Mouse (Mus musculus): ENCODE results near the gene Dhrs3.

The Dhrs3 gene

GRCm38 (mm10) chr4:144896321-144896720, 3.7 kb downstream of the Dhrs3 start:
- no peak for DNase-seq (ENCODE audit: low read depth in 2 of 2, low spot score in 2 of 2)

- no peak for DNase-seq (ENCODE audit: low read depth in 2 of 2, low spot score in 2 of 2)
Measured at GRCm38 (mm10) chr4:144898036-144898649, 5.5 kb downstream of the Dhrs3 start.

- no peak for DNase-seq (ENCODE audit: low read depth in 2 of 2, low spot score in 2 of 2)
Measured at GRCm38 (mm10) chr4:144898737-144899136, 6.1 kb downstream of the Dhrs3 start.

GRCm38 (mm10) chr4:144901561-144902111, 9.0 kb downstream of the Dhrs3 start:
- no peak for DNase-seq (ENCODE audit: low read depth in 2 of 2, low spot score in 2 of 2)

GRCm38 (mm10) chr4:144903088-144903487, 10.5 kb downstream of the Dhrs3 start:
- no peak for DNase-seq (ENCODE audit: low read depth in 2 of 2, low spot score in 2 of 2)

GRCm38 (mm10) chr4:144903932-144904331, 11.3 kb downstream of the Dhrs3 start:
- DNase-seq (ENCODE audit: low read depth in 2 of 2, low spot score in 2 of 2), result no peak

GRCm38 (mm10) chr4:144905128-144905527, 12.5 kb downstream of the Dhrs3 start:
- no peak for DNase-seq (ENCODE audit: low read depth in 2 of 2, low spot score in 2 of 2)

GRCm38 (mm10) chr4:144906001-144906889, 13.6 kb downstream of the Dhrs3 start:
- DNase-seq (ENCODE audit: low read depth in 2 of 2, low spot score in 2 of 2), result no peak

GRCm38 (mm10) chr4:144906978-144907703, 14.5 kb downstream of the Dhrs3 start:
- DNase-seq (ENCODE audit: low read depth in 2 of 2, low spot score in 2 of 2), result no peak

GRCm38 (mm10) chr4:144908825-144909224, 16.2 kb downstream of the Dhrs3 start:
- no peak for DNase-seq (ENCODE audit: low read depth in 2 of 2, low spot score in 2 of 2)

- DNase-seq (ENCODE audit: low read depth in 2 of 2, low spot score in 2 of 2), result no peak
Measured at GRCm38 (mm10) chr4:144910281-144910680, 17.7 kb downstream of the Dhrs3 start.

- DNase-seq (ENCODE audit: low read depth in 2 of 2, low spot score in 2 of 2), result no peak
Measured at GRCm38 (mm10) chr4:144913298-144914152, 20.9 kb downstream of the Dhrs3 start.

GRCm38 (mm10) chr4:144916520-144916919, 23.9 kb downstream of the Dhrs3 start:
- no peak for DNase-seq (ENCODE audit: low read depth in 2 of 2, low spot score in 2 of 2)

GRCm38 (mm10) chr4:144917101-144917500, 24.5 kb downstream of the Dhrs3 start:
- no peak for DNase-seq (ENCODE audit: low read depth in 2 of 2, low spot score in 2 of 2)

GRCm38 (mm10) chr4:144918501-144918900, 25.9 kb downstream of the Dhrs3 start:
- no peak for DNase-seq (ENCODE audit: low read depth in 2 of 2, low spot score in 2 of 2)

- no peak for DNase-seq (ENCODE audit: low read depth in 2 of 2, low spot score in 2 of 2)
Measured at GRCm38 (mm10) chr4:144928693-144929436, 36.2 kb downstream of the Dhrs3 start.

GRCm38 (mm10) chr4:144929811-144930221, 37.2 kb downstream of the Dhrs3 start:
- DNase-seq (ENCODE audit: low read depth in 2 of 2, low spot score in 2 of 2), result no peak

- DNase-seq (ENCODE audit: low read depth in 2 of 2, low spot score in 2 of 2), result no peak
Measured at GRCm38 (mm10) chr4:144930366-144930765, 37.7 kb downstream of the Dhrs3 start.

- no peak for DNase-seq (ENCODE audit: low read depth in 2 of 2, low spot score in 2 of 2)
Measured at GRCm38 (mm10) chr4:144931167-144931566, 38.5 kb downstream of the Dhrs3 start.

GRCm38 (mm10) chr4:144934501-144934900, 41.9 kb downstream of the Dhrs3 start:
- DNase-seq (ENCODE audit: low read depth in 2 of 2, low spot score in 2 of 2), result no peak

All from CD8-positive naive resting alpha-beta T cell, adult 2 months (primary cell).